Mouse (Mus musculus) spleen, adult 2 months (tissue): ENCODE results near the gene Tcf25. TPM values are rescaled to one million over a fixed set of nuclear protein-coding genes. Genes with fewer than 3 reads are reported as not detected.

Experiments used
- DNase-seq, 2 experiments: peaks; one replicate each; pipeline versions ENCODE4 v3.0.0 to v3.0.0-alpha.2; 2012 to 2021; ENCODE audit warnings: low spot score in 2 of 2, low read depth in 1 of 2
- H3K27ac ChIP-seq: fragments of 200-500 bp; 2 replicates; pipeline ENCODE4 v1.5.1; 2012; ENCODE audit warnings: low read length, inconsistent platforms; ENCODE audit not compliant: insufficient read depth
- H3K27me3 ChIP-seq: fragments of 200-500 bp; 2 replicates; pipeline ENCODE4 v1.6.1; 2012; ENCODE audit warnings: mild to moderate bottlenecking, moderate library complexity, low read length, inconsistent platforms; ENCODE audit not compliant: control insufficient read depth, insufficient read depth
- H3K36me3 ChIP-seq: fragments of 200-500 bp; 2 replicates; pipeline ENCODE4 v1.6.1; 2012; ENCODE audit warnings: mild to moderate bottlenecking, low read length, inconsistent platforms; ENCODE audit not compliant: control insufficient read depth, insufficient read depth
- H3K4me1 ChIP-seq: fragments of 200-500 bp; 2 replicates; pipeline ENCODE4 v1.6.1; 2011; ENCODE audit warnings: inconsistent platforms; ENCODE audit not compliant: control insufficient read depth, insufficient read depth, insufficient read length
- H3K4me3 ChIP-seq: fragments of 200-500 bp; 2 replicates; pipeline ENCODE4 v1.5.1; 2011; ENCODE audit warnings: mild to moderate bottlenecking, inconsistent platforms; ENCODE audit not compliant: insufficient read depth, insufficient read length; ENCODE audit errors: extremely low read depth
- CTCF ChIP-seq: fragments of 200-500 bp; IDR thresholded peaks from 2 replicates; pipeline ENCODE4 v1.5.1; 2011; ENCODE audit warnings: mild to moderate bottlenecking, inconsistent platforms; ENCODE audit not compliant: insufficient read depth, insufficient read length, insufficient replicate concordance; ENCODE audit errors: extremely low read depth
- POLR2A ChIP-seq: fragments of 200-500 bp; IDR thresholded peaks from 2 replicates; pipeline ENCODE4 v1.6.1; 2011; ENCODE audit warnings: low read depth, low read length, inconsistent platforms
- WGBS: fragments of 180-500 bp; shearing (Covaris S2); methylation state at CpG from one replicate; pipeline ENCODE4 v1.1.7; 2018; 5-methylcytosine and 5-hydroxymethylcytosine counted together
- polyA plus RNA-seq: library from polyadenylated mRNA; depleted of rRNA; stranded (reverse); fragments of >200 nt; gene quantifications from 2 replicates; pipeline ENCODE4 v1.2.3, GENCODE M21; 2012

The Tcf25 gene
- polyA plus RNA-seq, 1 experiment = 137 TPM

DNA sequence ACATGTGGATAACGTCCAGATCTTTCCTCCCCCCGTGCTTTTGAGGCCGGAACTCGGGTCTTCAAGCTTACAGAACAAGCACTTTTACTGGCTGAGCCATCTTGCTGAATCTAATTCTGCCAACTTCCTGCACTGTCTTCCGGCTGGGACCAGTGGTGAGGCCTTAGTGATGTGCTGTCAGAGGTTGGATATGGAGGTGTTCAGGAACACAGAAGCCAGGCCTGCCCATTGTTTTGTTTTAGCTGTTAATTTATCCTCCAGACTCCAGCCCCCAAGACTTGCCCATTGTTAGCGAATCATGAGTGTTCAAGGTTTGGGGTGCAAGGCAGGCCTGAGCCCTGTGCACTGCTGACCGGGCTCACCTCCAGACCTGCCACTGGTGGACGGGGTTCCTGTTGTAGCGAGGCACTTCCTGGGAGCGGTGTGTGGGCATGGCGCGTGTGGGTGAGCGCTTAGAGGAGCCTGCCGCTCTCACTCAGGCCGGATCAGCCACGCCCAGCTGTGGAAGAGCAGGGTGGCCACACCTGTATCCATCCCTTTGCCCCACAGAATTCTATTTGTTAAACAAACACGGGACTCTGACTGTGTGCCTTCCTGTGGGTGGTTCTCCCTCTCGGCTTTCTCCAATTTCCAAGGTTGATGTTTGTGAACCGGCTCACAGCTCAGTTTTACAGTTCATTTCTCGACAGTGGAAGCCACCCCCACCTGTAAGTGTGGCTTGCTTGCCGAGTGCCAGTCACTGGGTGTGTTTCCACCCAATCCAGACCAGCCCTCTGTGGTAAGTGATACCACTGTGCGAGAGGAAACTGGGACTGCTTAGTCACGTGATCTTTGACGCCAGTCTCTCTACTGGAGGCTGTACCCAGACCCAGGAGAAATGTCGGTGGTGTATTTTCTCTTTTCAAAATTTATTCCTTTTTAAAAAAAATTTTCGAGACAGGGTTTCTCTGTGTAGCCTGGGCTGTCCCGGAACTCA lies 32.2 kb upstream of the Tcf25 start:
- Histone ChIP-seq H3K27me3 (no peaks in the 10 kb centered on the region), H3K27ac (0 out of 2 replicates have a peak overlapping the region, but pooled peaks have one; percentile 52), H3K4me1 (peaks cover 3% of the 10 kb centered on the region; the same call in 1 of the 2 replicates), H3K4me3 (no peak overlapping the region), H3K36me3 (no peaks in the 10 kb centered on the region)
- WGBS = 65% methylated on average over 27 of the region's 27 CpGs
- DNase-seq = no peak
- no peak for TF ChIP-seq CTCF

DNA sequence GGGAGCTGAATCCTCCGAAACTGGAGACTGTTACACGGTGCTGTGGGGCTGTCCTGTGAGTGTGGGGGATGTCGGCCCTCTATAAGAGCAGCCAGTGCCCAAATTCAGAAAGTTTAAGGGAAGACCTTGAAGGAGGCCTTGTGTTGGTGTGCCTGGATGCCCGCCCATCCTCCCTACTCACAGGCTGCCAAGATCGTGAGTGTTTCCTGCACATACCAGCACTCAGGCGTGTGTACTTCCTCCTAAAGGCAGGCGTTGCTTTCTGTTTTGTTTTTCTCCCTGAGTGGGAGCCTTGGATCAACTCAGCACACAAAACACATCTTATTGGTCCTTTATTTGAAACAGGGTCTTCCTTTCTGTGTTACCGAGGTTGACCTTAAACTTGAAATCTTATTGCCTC lies 31.3 kb upstream of the Tcf25 start:
- no peak for DNase-seq
- no peak for TF ChIP-seq POLR2A
- H3K4me1 ChIP-seq = peaks cover 3% of the 10 kb centered on the region; the same call in 1 of the 2 replicates
- WGBS = 39% methylated on average over 8 of the region's 8 CpGs
- H3K36me3 ChIP-seq = no peaks in the 10 kb centered on the region
- H3K27ac ChIP-seq = peak overlapping the region; percentile 52; the same call in 1 of the 2 replicates
- no peaks in the 10 kb centered on the region for H3K27me3 ChIP-seq
- no peak overlapping the region for H3K4me3 ChIP-seq

DNA sequence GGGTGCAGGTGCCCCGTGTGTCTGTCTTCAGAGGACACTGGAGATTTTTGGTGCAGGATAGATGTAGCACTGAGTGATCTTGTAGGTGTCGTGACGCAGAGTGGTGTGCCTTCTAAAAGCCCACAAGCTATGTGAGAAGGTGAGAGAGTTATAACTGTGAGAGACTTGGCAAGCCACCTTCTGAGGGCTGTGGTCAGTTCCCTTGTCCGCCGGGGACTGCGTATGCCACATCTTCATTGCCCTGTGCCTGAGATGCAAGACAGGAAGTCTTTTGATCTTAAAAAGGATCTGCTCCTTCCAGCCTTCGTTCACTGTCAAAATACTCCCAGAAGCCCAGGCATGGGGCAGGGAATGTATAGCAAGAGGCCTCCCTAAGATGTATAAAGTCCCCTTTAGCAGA lies 30.6 kb upstream of the Tcf25 start:
- TF ChIP-seq POLR2A = no peak
- TF ChIP-seq CTCF = no peak
- Histone ChIP-seq H3K4me1 (peaks cover 3% of the 10 kb centered on the region; the same call in 1 of the 2 replicates), H3K27ac (peak overlapping the region; percentile 32), H3K27me3 (no peaks in the 10 kb centered on the region), H3K36me3 (no peaks in the 10 kb centered on the region), H3K4me3 (no peak overlapping the region)
- WGBS = 24% methylated on average over 7 of the region's 7 CpGs
- DNase-seq = no peak

DNA sequence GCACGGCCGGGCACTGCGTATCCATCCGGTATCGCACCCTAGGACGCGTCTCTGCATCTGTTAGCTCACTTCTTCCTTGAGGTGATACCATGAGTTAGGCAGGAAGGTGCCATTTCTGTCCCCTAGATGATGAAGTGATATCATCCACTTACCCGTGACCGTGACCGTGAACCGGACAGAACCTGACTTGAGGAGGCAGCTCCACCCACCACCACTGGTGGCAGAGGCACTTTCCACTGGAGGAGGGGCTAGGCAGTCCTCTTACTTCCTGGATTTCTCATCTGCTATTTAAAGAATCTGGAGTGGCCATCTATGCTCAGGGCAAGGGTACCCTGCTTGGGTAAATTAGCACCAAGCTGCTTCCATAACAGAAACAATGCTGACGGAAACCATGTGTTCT lies 30.1 kb upstream of the Tcf25 start:
- no peaks in the 10 kb centered on the region for H3K27me3 ChIP-seq
- 0 out of 2 replicates have a peak overlapping the region, but pooled peaks have one; percentile 32 for H3K27ac ChIP-seq
- H3K4me3 ChIP-seq = no peak overlapping the region
- no peak for DNase-seq
- TF ChIP-seq POLR2A (no peak), CTCF (no peak)
- no peaks in the 10 kb centered on the region for H3K36me3 ChIP-seq
- peaks cover 3% of the 10 kb centered on the region; the same call in 1 of the 2 replicates for H3K4me1 ChIP-seq
- WGBS = 78% methylated on average over 12 of the region's 12 CpGs

DNA sequence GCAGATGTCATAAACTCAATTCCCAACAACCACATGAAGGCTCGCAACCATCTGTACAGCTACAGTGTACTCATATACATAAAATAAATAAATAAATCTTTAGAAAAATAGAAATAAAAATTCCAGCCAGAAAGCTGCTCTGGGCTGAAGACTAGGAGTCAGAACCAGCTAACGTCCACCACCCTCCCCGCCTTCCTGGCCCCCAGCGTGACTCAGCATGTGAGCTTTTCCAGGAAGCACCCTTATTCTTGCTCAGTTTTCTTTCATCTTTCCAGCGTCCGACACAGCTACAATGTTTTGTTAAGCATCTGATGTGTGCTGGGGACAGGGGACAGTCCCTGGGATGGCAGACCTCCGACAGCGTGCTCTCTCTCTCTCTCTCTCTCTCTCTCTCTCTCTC lies 28.4 kb upstream of the Tcf25 start:
- 85% methylated on average over 8 of the region's 8 CpGs for WGBS
- no peak for DNase-seq
- H3K27me3 ChIP-seq = no peaks in the 10 kb centered on the region
- no peak overlapping the region for H3K27ac ChIP-seq
- TF ChIP-seq CTCF (no peak), POLR2A (no peak)
- H3K4me1 ChIP-seq = peaks cover 3% of the 10 kb centered on the region; the same call in 1 of the 2 replicates
- no peaks in the 10 kb centered on the region for H3K36me3 ChIP-seq
- no peak overlapping the region for H3K4me3 ChIP-seq

DNA sequence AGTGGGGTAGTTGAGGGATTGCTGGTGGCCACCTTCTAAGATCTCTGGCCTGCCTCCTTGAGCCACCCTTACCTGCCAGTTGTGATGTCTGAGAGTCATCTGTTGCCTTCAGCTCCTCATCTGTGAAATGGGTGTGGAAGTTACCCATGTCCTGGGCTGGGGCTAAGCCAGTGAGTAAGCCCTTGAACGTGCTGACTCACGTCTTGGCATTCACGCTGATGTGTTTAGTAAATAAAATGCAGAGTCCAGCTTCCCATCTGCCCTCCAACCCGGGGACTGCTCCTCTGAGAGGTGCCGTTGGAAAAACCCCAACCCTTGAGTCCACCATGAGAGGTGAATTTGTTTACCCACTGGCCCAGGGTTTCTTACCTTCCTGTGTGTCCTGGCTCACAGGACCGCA lies 27.7 kb upstream of the Tcf25 start:
- TF ChIP-seq POLR2A (no peak), CTCF (no peak)
- Histone ChIP-seq H3K27me3 (no peaks in the 10 kb centered on the region), H3K4me3 (no peak overlapping the region), H3K36me3 (no peaks in the 10 kb centered on the region), H3K4me1 (peaks cover 3% of the 10 kb centered on the region; the same call in 1 of the 2 replicates), H3K27ac (no peak overlapping the region)
- no peak for DNase-seq
- WGBS = 88% methylated on average over 6 of the region's 6 CpGs

DNA sequence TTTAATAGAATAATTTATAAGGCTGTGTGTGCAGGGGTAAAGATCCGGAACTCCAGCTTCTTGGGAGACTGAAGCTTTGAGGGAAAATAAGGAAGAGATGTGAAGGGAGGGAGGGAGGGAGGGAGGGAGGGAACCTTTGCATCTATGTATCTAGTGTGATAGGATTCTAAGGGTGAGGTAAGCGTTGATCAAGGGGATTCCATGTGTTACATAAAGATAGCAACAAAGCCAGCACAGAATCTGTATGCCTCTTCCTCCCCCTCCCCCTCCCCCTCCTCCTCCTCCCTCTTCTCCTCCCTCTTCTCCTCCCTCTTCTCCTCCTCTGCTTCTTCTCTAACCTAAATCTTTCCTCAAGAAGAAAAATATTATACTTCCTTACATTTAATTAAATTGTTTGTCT lies 26.3 kb upstream of the Tcf25 start:
- Histone ChIP-seq H3K27me3 (no peaks in the 10 kb centered on the region), H3K4me3 (no peak overlapping the region), H3K36me3 (no peaks in the 10 kb centered on the region), H3K27ac (no peak overlapping the region), H3K4me1 (peaks cover under 1% of the 10 kb centered on the region; the same call in 1 of the 2 replicates)
- TF ChIP-seq POLR2A = no peak
- TF ChIP-seq CTCF = no peak
- 76% methylated on average over 2 of the region's 2 CpGs for WGBS
- no peak for DNase-seq
